Mouse (Mus musculus) lung, postnatal 0 days (tissue): Measurements from ENCODE around the gene Mical3.

Experiments
- CTCF ChIP-seq: IDR thresholded peaks from 2 replicates; pipeline ENCODE4 v1.5.1; 2016; ENCODE audit warnings: antibody characterized with exemption, mild to moderate bottlenecking
- EP300 ChIP-seq: IDR thresholded peaks from 2 replicates; pipeline ENCODE4 v1.6.1; 2016; ENCODE audit warnings: antibody characterized with exemption, mild to moderate bottlenecking, control low read depth

GRCm38 (mm10) chr6:120886696-120887095 is 244.1 kb downstream of the Mical3 start:
- TF ChIP-seq EP300 (no peak), CTCF (no peak)
